Mouse (Mus musculus) kidney, postnatal 0 days (tissue): ENCODE data around the gene Prex1. TPM values are rescaled to one million over a fixed set of nuclear protein-coding genes. Genes with fewer than 3 reads are reported as not detected.
A peak's percentile ranks its signal among the peaks of the same experiment; 100 is the strongest.

Source experiments
- ATAC-seq: fragments of 200-750 bp; cut with Nextera tagmentation; replicated peaks from 2 replicates; pipeline ENCODE4 v1.8.0; 2017; ENCODE audit warnings: low read depth, moderate number of reproducible peaks, moderate TSS enrichment, moderate library complexity; ENCODE audit not compliant: low FRiP score
- DNase-seq: peaks from one replicate; pipeline ENCODE4 v3.0.0-alpha.2; 2016; ENCODE audit warnings: low spot score
- H3K27ac ChIP-seq: fragments of 300-500 bp; sonication (generic); 2 replicates; pipeline ENCODE4 v1.5.1; 2014; ENCODE audit warnings: mild to moderate bottlenecking
- H3K27me3 ChIP-seq: fragments of 300-500 bp; sonication (generic); 2 replicates; pipeline ENCODE4 v1.6.1; 2014; ENCODE audit warnings: low read length, mixed read lengths; ENCODE audit not compliant: insufficient read depth
- H3K36me3 ChIP-seq: fragments of 300-500 bp; sonication (generic); 2 replicates; pipeline ENCODE4 v1.6.1; 2014; ENCODE audit warnings: low read length, mixed read lengths; ENCODE audit not compliant: insufficient read depth
- H3K4me1 ChIP-seq: fragments of 300-500 bp; sonication (generic); replicated peaks from 2 replicates; pipeline ENCODE4 v1.6.1; 2014; ENCODE audit warnings: antibody characterized with exemption, low read length, mixed read lengths; ENCODE audit not compliant: insufficient read depth
- H3K4me2 ChIP-seq: fragments of 300-500 bp; sonication (generic); 2 replicates; pipeline ENCODE4 v1.6.1; 2014; ENCODE audit warnings: mild to moderate bottlenecking, low read length, moderate library complexity, mixed read lengths
- H3K4me3 ChIP-seq: fragments of 300-500 bp; sonication (generic); replicated peaks from 2 replicates; pipeline ENCODE4 v1.5.1; 2014; ENCODE audit warnings: low read depth, low read length
- H3K9ac ChIP-seq: fragments of 300-500 bp; sonication (generic); 2 replicates; pipeline ENCODE4 v1.6.1; 2014; ENCODE audit warnings: low read depth, low read length
- H3K9me3 ChIP-seq: fragments of 300-500 bp; sonication (generic); replicated peaks from 2 replicates; pipeline ENCODE4 v1.6.1; 2016; ENCODE audit warnings: low read length, inconsistent platforms, mixed read lengths
- CTCF ChIP-seq: IDR thresholded peaks from 2 replicates; pipeline ENCODE4 v1.5.1; 2016; ENCODE audit warnings: antibody characterized with exemption, low read depth, mild to moderate bottlenecking, moderate library complexity
- WGBS: fragments of 180-500 bp; shearing (Covaris S2); extraction: QIAGEN DNeasy Blood & Tissue Kit; methylation state at CpG from one replicate; pipeline ENCODE4 v1.1.7; 2014; 5-methylcytosine and 5-hydroxymethylcytosine counted together
- polyA plus RNA-seq: library from polyadenylated mRNA; unstranded; fragments of >200 nt; fragmentation: Nextera tagmentation; extraction: Ambion mirVana; gene quantifications from 2 replicates; pipeline ENCODE4 v1.2.1, GENCODE M21; 2015

Prex1 gene
- polyA plus RNA-seq, 1 experiment from 2014 or later = 9.8 TPM

DNA sequence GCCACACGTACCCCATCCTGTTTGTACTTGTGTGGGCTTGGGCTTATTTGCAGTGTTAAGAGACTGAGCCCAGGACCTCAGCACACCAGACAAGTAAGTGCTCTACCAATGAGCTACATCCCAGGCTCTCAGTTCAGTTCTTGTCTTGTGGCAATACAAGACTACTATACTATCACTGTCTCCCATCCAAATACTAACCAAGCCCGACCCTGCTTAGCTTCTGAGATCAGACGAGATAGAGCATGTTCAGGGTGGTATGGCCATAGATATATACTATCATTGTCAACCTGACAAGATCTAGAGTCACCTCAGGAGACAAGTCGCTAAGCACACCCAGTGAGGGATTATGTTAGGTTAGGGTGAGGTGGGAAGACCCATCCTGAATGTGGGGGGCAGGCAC lies 58.8 kb downstream of the Prex1 start:
- H3K4me1 ChIP-seq = 0 out of 2 replicates have a peak, but pooled peaks cover 8% of the 10 kb centered on the region
- no peaks in the 10 kb centered on the region for H3K27me3 ChIP-seq
- 89% methylated on average over 4 of the region's 4 CpGs for WGBS
- H3K9ac ChIP-seq = no peak overlapping the region
- no peak overlapping the region for H3K27ac ChIP-seq
- ATAC-seq = no peak
- no peak for TF ChIP-seq CTCF
- H3K9me3 ChIP-seq = no peaks in the 10 kb centered on the region
- H3K4me2 ChIP-seq = no peak overlapping the region
- DNase-seq = no peak
- no peaks in the 10 kb centered on the region for H3K36me3 ChIP-seq
- no peak overlapping the region for H3K4me3 ChIP-seq

DNA sequence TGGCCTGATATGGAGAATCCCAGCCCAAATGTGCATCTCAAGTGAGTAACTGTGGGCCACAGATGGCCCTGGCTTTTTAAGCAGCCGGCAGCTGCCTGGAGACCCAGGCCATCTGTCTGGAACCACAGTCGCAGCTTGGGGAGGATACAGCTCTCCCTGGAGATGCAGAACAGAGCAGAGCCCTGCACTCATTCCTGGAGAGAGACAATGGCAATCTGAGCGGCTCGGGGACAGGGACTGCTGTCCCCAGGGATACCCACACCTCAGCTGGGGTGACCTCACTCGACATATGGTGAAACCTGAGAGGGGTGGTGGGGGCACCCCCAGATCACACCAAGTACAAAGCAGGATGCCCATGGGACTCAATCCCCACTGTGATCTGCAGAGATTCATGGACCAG lies 60.1 kb downstream of the Prex1 start:
- 0 out of 2 replicates have a peak, but pooled peaks cover 8% of the 10 kb centered on the region for H3K4me1 ChIP-seq
- WGBS = 22% methylated on average over 5 of the region's 5 CpGs
- no peak overlapping the region for H3K27ac ChIP-seq
- no peak overlapping the region for H3K9ac ChIP-seq
- no peak overlapping the region for H3K4me2 ChIP-seq
- TF ChIP-seq CTCF = no peak
- no peak overlapping the region for H3K4me3 ChIP-seq
- no peak for ATAC-seq
- H3K27me3 ChIP-seq = no peaks in the 10 kb centered on the region
- H3K36me3 ChIP-seq = no peaks in the 10 kb centered on the region
- DNase-seq = no peak
- no peaks in the 10 kb centered on the region for H3K9me3 ChIP-seq

DNA sequence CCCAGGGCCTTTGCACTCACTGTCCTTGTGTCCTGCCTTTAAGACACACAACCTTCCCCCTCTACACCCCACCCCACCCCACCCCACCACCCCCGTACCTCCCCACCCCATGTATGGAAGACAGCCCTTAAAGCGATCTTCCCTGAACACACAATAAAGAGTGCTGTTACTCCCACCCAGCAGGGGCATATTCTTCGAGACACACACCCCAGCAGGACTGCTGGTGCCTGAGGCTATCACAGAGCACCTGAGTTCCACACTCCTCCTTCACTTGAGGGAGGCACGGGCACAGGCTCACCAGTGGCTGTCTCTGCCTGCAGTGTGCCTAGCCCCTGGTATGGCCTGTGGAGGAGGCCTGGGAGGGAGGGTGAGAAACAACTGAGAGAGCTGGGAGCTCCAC lies 61.0 kb downstream of the Prex1 start:
- H3K36me3 ChIP-seq = no peaks in the 10 kb centered on the region
- no peaks in the 10 kb centered on the region for H3K9me3 ChIP-seq
- H3K4me2 ChIP-seq = no peak overlapping the region
- H3K4me1 ChIP-seq = 0 out of 2 replicates have a peak, but pooled peaks cover 8% of the 10 kb centered on the region
- WGBS = 52% methylated on average over 4 of the region's 4 CpGs
- no peak overlapping the region for H3K4me3 ChIP-seq
- ATAC-seq = no peak
- H3K27me3 ChIP-seq = no peaks in the 10 kb centered on the region
- H3K9ac ChIP-seq = no peak overlapping the region
- no peak for TF ChIP-seq CTCF
- DNase-seq = no peak
- H3K27ac ChIP-seq = no peak overlapping the region

DNA sequence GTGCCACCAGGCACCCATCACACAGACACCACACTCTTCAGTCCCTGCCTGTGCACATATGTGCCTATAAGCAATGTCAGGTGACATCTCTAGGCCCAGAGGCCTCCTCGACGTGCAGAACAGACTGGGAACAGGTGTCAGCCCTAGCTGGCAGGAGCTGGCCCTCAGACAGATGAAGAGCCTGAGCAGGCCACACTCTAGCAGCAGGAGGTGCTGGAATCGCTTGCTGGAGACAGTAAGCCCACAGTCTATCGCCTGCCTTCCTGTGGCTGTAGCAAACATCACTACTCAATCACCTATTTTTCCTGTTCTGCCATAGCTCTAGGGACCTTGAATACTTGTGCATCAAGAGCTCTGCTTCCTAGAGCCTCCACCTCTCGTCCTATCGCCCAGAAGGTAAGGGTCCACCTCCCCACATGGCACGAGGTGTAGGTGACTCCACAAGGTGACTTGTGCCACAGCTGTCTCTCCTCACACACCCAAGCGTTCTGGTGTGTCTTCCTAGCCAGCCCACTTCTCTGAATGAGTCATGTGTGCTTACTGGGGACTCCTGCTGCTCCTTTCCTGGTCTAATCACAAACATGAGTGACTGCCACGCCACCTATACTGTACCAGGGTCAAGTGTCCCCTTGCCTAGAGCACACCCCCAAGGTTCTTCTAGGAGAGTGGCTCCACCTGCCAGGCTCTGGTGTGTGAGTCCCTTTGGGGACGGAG lies 62.2 kb downstream of the Prex1 start:
- Histone ChIP-seq H3K9ac (no peak overlapping the region), H3K27ac (0 out of 2 replicates have a peak overlapping the region, but pooled peaks have one; percentile 36), H3K27me3 (no peaks in the 10 kb centered on the region), H3K9me3 (no peaks in the 10 kb centered on the region), H3K4me2 (no peak overlapping the region), H3K4me1 (0 out of 2 replicates have a peak, but pooled peaks cover 7% of the 10 kb centered on the region), H3K4me3 (no peak overlapping the region), H3K36me3 (no peaks in the 10 kb centered on the region)
- DNase-seq (no peak), ATAC-seq (no peak)
- TF ChIP-seq CTCF = no peak
- WGBS = 74% methylated on average over 10 of the region's 10 CpGs

DNA sequence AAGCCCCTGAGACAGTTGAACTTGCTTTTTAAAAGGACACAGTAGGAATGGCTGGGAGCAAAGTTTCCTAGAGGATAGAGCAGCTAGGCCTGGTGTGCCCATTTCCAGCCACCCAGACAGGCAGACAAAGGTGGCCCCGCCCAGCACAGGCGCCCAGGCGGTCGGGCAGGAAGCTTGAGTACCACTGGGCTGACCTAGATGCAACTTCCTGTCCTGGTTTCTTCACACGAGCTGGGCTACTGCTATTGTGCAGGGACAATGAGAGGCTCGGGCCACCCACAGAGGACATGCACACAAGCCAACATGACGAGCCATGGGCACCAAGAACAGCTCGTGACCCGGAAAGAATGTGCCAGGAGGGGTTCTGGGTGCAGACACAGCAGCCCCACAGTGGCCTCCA lies 63.2 kb downstream of the Prex1 start:
- Histone ChIP-seq H3K4me1 (no peaks in the 10 kb centered on the region), H3K36me3 (no peaks in the 10 kb centered on the region), H3K4me2 (no peak overlapping the region), H3K9ac (no peak overlapping the region), H3K27me3 (no peaks in the 10 kb centered on the region), H3K9me3 (no peaks in the 10 kb centered on the region), H3K27ac (0 out of 2 replicates have a peak overlapping the region, but pooled peaks have one; percentile 36), H3K4me3 (no peak overlapping the region)
- 65% methylated on average over 9 of the region's 9 CpGs for WGBS
- no peak for TF ChIP-seq CTCF
- no peak for DNase-seq
- ATAC-seq = no peak

DNA sequence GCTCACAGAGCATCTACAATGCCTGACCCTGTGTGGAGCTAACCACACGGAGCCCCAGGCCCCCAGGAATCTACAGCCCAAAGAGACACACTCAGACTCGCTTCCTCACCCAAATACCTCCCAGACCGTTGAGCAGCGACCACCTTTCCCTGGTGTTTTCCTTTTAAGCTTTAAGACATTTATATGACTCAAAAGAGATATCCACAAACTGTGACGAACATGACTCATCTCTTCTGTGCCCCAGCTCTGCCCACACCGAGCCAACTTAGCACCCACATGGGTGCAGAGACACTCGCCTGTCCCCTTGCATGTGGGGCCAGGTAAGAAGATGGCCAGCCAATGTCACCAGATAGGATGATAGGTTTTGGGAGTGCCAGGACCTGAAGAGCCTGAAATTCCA lies 66.4 kb downstream of the Prex1 start:
- WGBS = 72% methylated on average over 7 of the region's 7 CpGs
- no peak for TF ChIP-seq CTCF
- Histone ChIP-seq H3K9me3 (no peaks in the 10 kb centered on the region), H3K4me1 (no peaks in the 10 kb centered on the region), H3K27me3 (no peaks in the 10 kb centered on the region), H3K27ac (no peak overlapping the region), H3K4me3 (no peak overlapping the region), H3K9ac (no peak overlapping the region), H3K4me2 (no peak overlapping the region), H3K36me3 (no peaks in the 10 kb centered on the region)
- DNase-seq = no peak
- no peak for ATAC-seq
